Mouse (Mus musculus): Measurements from ENCODE around the gene Nfib. TPM values are rescaled to one million over a fixed set of nuclear protein-coding genes. Genes with fewer than 3 reads are reported as not detected.

Gene Nfib
- polyA plus RNA-seq, 1 experiment from 2014 or later: 86.8 TPM

GRCm38 (mm10) chr4:82585536-82585935, 120.0 kb downstream of the Nfib start:
- no peaks in the 10 kb centered on the region for H3K36me3 ChIP-seq
- H3K4me3 ChIP-seq: no peak overlapping the region
- H3K27me3 ChIP-seq: no peaks in the 10 kb centered on the region
- no peak overlapping the region for H3K27ac ChIP-seq
- 85% methylated on average over 9 of the region's 9 CpGs for whole genome bisulfite sequencing
- 0 out of 2 replicates have a peak, but pooled peaks cover 10% of the 10 kb centered on the region for H3K4me1 ChIP-seq
- H3K9me3 ChIP-seq: no peaks in the 10 kb centered on the region
- no peak overlapping the region for H3K9ac ChIP-seq
- H3K4me2 ChIP-seq (replicated peaks): no peak overlapping the region
- no peak for ATAC-seq (ENCODE audit: insufficient number of reproducible peaks, insufficient read depth, low FRiP score, low TSS enrichment)

- ATAC-seq (ENCODE audit: insufficient number of reproducible peaks, insufficient read depth, low FRiP score, low TSS enrichment): no peak
- H3K4me3 ChIP-seq: no peak overlapping the region
- H3K27ac ChIP-seq: no peak overlapping the region
- H3K9me3 ChIP-seq: no peaks in the 10 kb centered on the region
- H3K4me2 ChIP-seq (replicated peaks): no peak overlapping the region
- 88% methylated on average over 5 of the region's 5 CpGs for WGBS
- H3K27me3 ChIP-seq: no peaks in the 10 kb centered on the region
- no peak overlapping the region for H3K9ac ChIP-seq
- H3K4me1 ChIP-seq: 0 out of 2 replicates have a peak, but pooled peaks cover 10% of the 10 kb centered on the region
- no peaks in the 10 kb centered on the region for H3K36me3 ChIP-seq
Measured at GRCm38 (mm10) chr4:82585056-82585455, 120.5 kb downstream of the Nfib start.

- 50% methylated on average over 4 of the region's 4 CpGs for WGBS
- no peak for ATAC-seq (ENCODE audit: insufficient number of reproducible peaks, insufficient read depth, low FRiP score, low TSS enrichment)
- no peak overlapping the region for H3K27ac ChIP-seq
Measured at GRCm38 (mm10) chr4:82584548-82584947, 121.0 kb downstream of the Nfib start.

GRCm38 (mm10) chr4:82573291-82573605, 132.3 kb downstream of the Nfib start:
- ATAC-seq (ENCODE audit: insufficient number of reproducible peaks, insufficient read depth, low FRiP score, low TSS enrichment): no peak
- 54% methylated on average over 7 of the region's 7 CpGs for WGBS
- no peak overlapping the region for H3K4me2 ChIP-seq (replicated peaks)
- no peak overlapping the region for H3K4me3 ChIP-seq
- no peaks in the 10 kb centered on the region for H3K9me3 ChIP-seq
- no peak overlapping the region for H3K27ac ChIP-seq
- no peaks in the 10 kb centered on the region for H3K27me3 ChIP-seq
- H3K4me1 ChIP-seq: peaks cover 8% of the 10 kb centered on the region; the same call in 1 of the 2 replicates
- no peaks in the 10 kb centered on the region for H3K36me3 ChIP-seq
- no peak overlapping the region for H3K9ac ChIP-seq

More at GRCm38 (mm10) chr4:82584548-82584947, 121.0 kb downstream of the Nfib start:
- no peaks in the 10 kb centered on the region for H3K36me3 ChIP-seq
- 0 out of 2 replicates have a peak, but pooled peaks cover 7% of the 10 kb centered on the region for H3K4me1 ChIP-seq
- H3K4me3 ChIP-seq: no peak overlapping the region
- H3K9me3 ChIP-seq: no peaks in the 10 kb centered on the region
- no peak overlapping the region for H3K9ac ChIP-seq
- H3K27me3 ChIP-seq: no peaks in the 10 kb centered on the region
- no peak overlapping the region for H3K4me2 ChIP-seq (replicated peaks)

GRCm38 (mm10) chr4:82572410-82573290, 132.9 kb downstream of the Nfib start:
- H3K9ac ChIP-seq: no peak overlapping the region
- no peak overlapping the region for H3K4me2 ChIP-seq (replicated peaks)
- 71% methylated on average over 13 of the region's 13 CpGs for WGBS
- no peaks in the 10 kb centered on the region for H3K36me3 ChIP-seq
- H3K4me1 ChIP-seq: peaks cover 8% of the 10 kb centered on the region; the same call in 1 of the 2 replicates
- no peaks in the 10 kb centered on the region for H3K9me3 ChIP-seq
- H3K27me3 ChIP-seq: no peaks in the 10 kb centered on the region
- no peak overlapping the region for H3K4me3 ChIP-seq
- ATAC-seq (ENCODE audit: insufficient number of reproducible peaks, insufficient read depth, low FRiP score, low TSS enrichment): no peak
- H3K27ac ChIP-seq: no peak overlapping the region

GRCm38 (mm10) chr4:82558816-82559215, 146.7 kb downstream of the Nfib start:
- no peaks in the 10 kb centered on the region for H3K27me3 ChIP-seq
- no peak for ATAC-seq (ENCODE audit: insufficient number of reproducible peaks, insufficient read depth, low FRiP score, low TSS enrichment)
- H3K36me3 ChIP-seq: no peaks in the 10 kb centered on the region
- no peak overlapping the region for H3K4me2 ChIP-seq (replicated peaks)
- no peak overlapping the region for H3K27ac ChIP-seq
- no peaks in the 10 kb centered on the region for H3K9me3 ChIP-seq
- H3K4me1 ChIP-seq: peaks cover 18% of the 10 kb centered on the region
- no peak overlapping the region for H3K9ac ChIP-seq
- H3K4me3 ChIP-seq: no peak overlapping the region
- WGBS: 93% methylated on average over 2 of the region's 2 CpGs

GRCm38 (mm10) chr4:82555673-82556171, 149.8 kb downstream of the Nfib start:
- H3K27ac ChIP-seq: peak overlapping the region; percentile 91
- WGBS: 38% methylated on average over 16 of the region's 16 CpGs
- H3K4me2 ChIP-seq (replicated peaks): no peak overlapping the region
- no peak overlapping the region for H3K9ac ChIP-seq
- H3K27me3 ChIP-seq: no peaks in the 10 kb centered on the region
- H3K4me3 ChIP-seq: no peak overlapping the region
- ATAC-seq (ENCODE audit: insufficient number of reproducible peaks, insufficient read depth, low FRiP score, low TSS enrichment): peak; percentile 56; the same call in 1 of the 2 replicates
- no peaks in the 10 kb centered on the region for H3K36me3 ChIP-seq
- no peaks in the 10 kb centered on the region for H3K9me3 ChIP-seq
- H3K4me1 ChIP-seq: peaks cover 18% of the 10 kb centered on the region

- no peaks in the 10 kb centered on the region for H3K36me3 ChIP-seq
- no peak overlapping the region for H3K27ac ChIP-seq
- no peak for ATAC-seq (ENCODE audit: insufficient number of reproducible peaks, insufficient read depth, low FRiP score, low TSS enrichment)
- H3K27me3 ChIP-seq: no peaks in the 10 kb centered on the region
- H3K4me3 ChIP-seq: no peak overlapping the region
- H3K9me3 ChIP-seq: no peaks in the 10 kb centered on the region
- 75% methylated on average over 3 of the region's 3 CpGs for WGBS
- H3K9ac ChIP-seq: no peak overlapping the region
- no peak overlapping the region for H3K4me2 ChIP-seq (replicated peaks)
- H3K4me1 ChIP-seq: peaks cover 18% of the 10 kb centered on the region
Measured at GRCm38 (mm10) chr4:82553658-82554057, 151.9 kb downstream of the Nfib start.

GRCm38 (mm10) chr4:82552238-82552637, 153.3 kb downstream of the Nfib start:
- 79% methylated on average over 7 of the region's 7 CpGs for WGBS
- Histone ChIP-seq H3K4me1 (peaks cover 18% of the 10 kb centered on the region), H3K27me3 (no peaks in the 10 kb centered on the region), H3K27ac (no peak overlapping the region), H3K9ac (no peak overlapping the region), H3K9me3 (no peaks in the 10 kb centered on the region), H3K4me3 (no peak overlapping the region), H3K4me2 (replicated peaks) (no peak overlapping the region), H3K36me3 (no peaks in the 10 kb centered on the region)
- no peak for ATAC-seq (ENCODE audit: insufficient number of reproducible peaks, insufficient read depth, low FRiP score, low TSS enrichment)

- H3K9ac ChIP-seq: no peak overlapping the region
- no peak overlapping the region for H3K4me2 ChIP-seq (replicated peaks)
- no peak overlapping the region for H3K27ac ChIP-seq
- 85% methylated on average over 10 of the region's 10 CpGs for WGBS
- H3K27me3 ChIP-seq: no peaks in the 10 kb centered on the region
- H3K9me3 ChIP-seq: no peaks in the 10 kb centered on the region
- ATAC-seq (ENCODE audit: insufficient number of reproducible peaks, insufficient read depth, low FRiP score, low TSS enrichment): no peak
- H3K36me3 ChIP-seq: no peaks in the 10 kb centered on the region
- H3K4me1 ChIP-seq: peaks cover 2% of the 10 kb centered on the region; the same call in 1 of the 2 replicates
- H3K4me3 ChIP-seq: no peak overlapping the region
Measured at GRCm38 (mm10) chr4:82549762-82550380, 155.7 kb downstream of the Nfib start.

GRCm38 (mm10) chr4:82548247-82548646, 157.3 kb downstream of the Nfib start:
- Histone ChIP-seq H3K4me1 (no peaks in the 10 kb centered on the region), H3K4me3 (no peak overlapping the region), H3K9ac (no peak overlapping the region), H3K36me3 (no peaks in the 10 kb centered on the region), H3K4me2 (replicated peaks) (no peak overlapping the region), H3K27me3 (no peaks in the 10 kb centered on the region), H3K27ac (no peak overlapping the region), H3K9me3 (no peaks in the 10 kb centered on the region)
- ATAC-seq (ENCODE audit: insufficient number of reproducible peaks, insufficient read depth, low FRiP score, low TSS enrichment): no peak
- WGBS: 86% methylated on average over 1 of the region's 1 CpGs

GRCm38 (mm10) chr4:82543936-82544335, 161.6 kb downstream of the Nfib start:
- Histone ChIP-seq H3K36me3 (no peaks in the 10 kb centered on the region), H3K4me1 (peaks cover 4% of the 10 kb centered on the region; the same call in 1 of the 2 replicates), H3K9ac (no peak overlapping the region), H3K4me2 (replicated peaks) (no peak overlapping the region), H3K27ac (no peak overlapping the region), H3K9me3 (no peaks in the 10 kb centered on the region), H3K27me3 (no peaks in the 10 kb centered on the region), H3K4me3 (no peak overlapping the region)
- no peak for ATAC-seq (ENCODE audit: insufficient number of reproducible peaks, insufficient read depth, low FRiP score, low TSS enrichment)
- WGBS: 75% methylated on average over 3 of the region's 3 CpGs

Data from embryonic facial prominence, embryonic 12.5 days (tissue).